Mouse (Mus musculus) hindbrain, embryonic 15.5 days (tissue): ENCODE data around the gene Kcnq4. TPM values are rescaled to one million over a fixed set of nuclear protein-coding genes. Genes with fewer than 3 reads are reported as not detected.

Experiments
- ATAC-seq: fragments of 200-750 bp; cut with Nextera tagmentation; 2 replicates; pipeline ENCODE4 v1.8.0; 2017; ENCODE audit warnings: low read depth, moderate number of reproducible peaks, moderate TSS enrichment; ENCODE audit not compliant: low FRiP score
- H3K27ac ChIP-seq: fragments of 300-500 bp; sonication (generic); replicated peaks from 2 replicates; pipeline ENCODE4 v1.5.1; 2015; ENCODE audit warnings: mild to moderate bottlenecking, inconsistent platforms
- H3K27me3 ChIP-seq: fragments of 300-500 bp; sonication (generic); 2 replicates; pipeline ENCODE4 v1.6.1; 2015; ENCODE audit warnings: control low read depth, inconsistent platforms
- H3K36me3 ChIP-seq: fragments of 300-500 bp; sonication (generic); 2 replicates; pipeline ENCODE4 v1.6.1; 2015; ENCODE audit warnings: control low read depth, inconsistent platforms
- H3K4me1 ChIP-seq: fragments of 300-500 bp; sonication (generic); replicated peaks from 2 replicates; pipeline ENCODE4 v1.6.1; 2015; ENCODE audit warnings: control low read depth, inconsistent platforms
- H3K4me2 ChIP-seq: fragments of 300-500 bp; sonication (generic); 2 replicates; pipeline ENCODE4 v1.6.1; 2015; ENCODE audit warnings: moderate library complexity, mild to moderate bottlenecking, inconsistent platforms
- H3K4me3 ChIP-seq: fragments of 300-500 bp; sonication (generic); 2 replicates; pipeline ENCODE4 v1.5.1; 2015; ENCODE audit warnings: mild to moderate bottlenecking, inconsistent platforms
- H3K9ac ChIP-seq: fragments of 300-500 bp; sonication (generic); 2 replicates; pipeline ENCODE4 v1.6.1; 2015; ENCODE audit warnings: inconsistent platforms
- H3K9me3 ChIP-seq: fragments of 300-500 bp; sonication (generic); 2 replicates; pipeline ENCODE4 v1.6.1; 2016; ENCODE audit warnings: control low read depth, inconsistent platforms
- WGBS: fragments of 180-500 bp; shearing (Covaris S2); methylation state at CpG from one replicate; pipeline ENCODE4 v1.1.7; 2015; 5-methylcytosine and 5-hydroxymethylcytosine counted together
- polyA plus RNA-seq: library from polyadenylated mRNA; unstranded; fragments of >200 nt; fragmentation: Nextera tagmentation; extraction: Ambion mirVana; gene quantifications from 2 replicates; pipeline ENCODE4 v1.2.1, GENCODE M21; 2015

Gene Kcnq4
- polyA plus RNA-seq, 1 experiment from 2014 or later, result 7.0 TPM

DNA sequence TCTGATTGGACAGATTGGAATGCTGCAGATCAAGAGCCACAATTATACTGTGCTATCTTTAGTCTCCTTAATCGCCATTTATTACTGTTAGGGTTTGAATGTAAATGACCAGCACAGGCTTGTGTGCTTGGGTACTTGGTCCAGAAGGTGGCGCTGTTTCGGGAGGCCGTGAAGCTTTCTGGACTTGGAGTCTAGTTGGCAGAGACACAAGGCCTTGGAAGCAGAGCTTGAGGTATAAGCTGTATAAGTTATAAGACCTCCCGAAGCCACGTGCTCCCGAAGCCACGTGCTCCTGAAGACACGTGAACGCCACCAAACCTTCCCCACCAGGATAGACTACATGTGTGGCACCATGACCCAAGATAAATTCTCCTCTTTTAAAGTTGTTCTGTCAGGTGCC lies 55.7 kb downstream of the Kcnq4 start:
- Histone ChIP-seq H3K4me2 (no peak overlapping the region), H3K27me3 (0 out of 2 replicates have a peak, but pooled peaks cover 3% of the 10 kb centered on the region), H3K9ac (no peak overlapping the region), H3K4me1 (no peaks in the 10 kb centered on the region), H3K9me3 (no peaks in the 10 kb centered on the region), H3K36me3 (no peaks in the 10 kb centered on the region), H3K4me3 (no peak overlapping the region), H3K27ac (no peak overlapping the region)
- ATAC-seq, result no peak
- WGBS, result 43% methylated on average over 10 of the region's 10 CpGs

GRCm38 (mm10) chr4:120689317-120689716 lies 59.1 kb downstream of the Kcnq4 start:
- Histone ChIP-seq H3K4me1 (no peaks in the 10 kb centered on the region), H3K9me3 (no peaks in the 10 kb centered on the region), H3K27me3 (no peaks in the 10 kb centered on the region), H3K4me2 (no peak overlapping the region), H3K9ac (no peak overlapping the region), H3K36me3 (no peaks in the 10 kb centered on the region), H3K27ac (no peak overlapping the region), H3K4me3 (no peak overlapping the region)
- 79% methylated on average over 6 of the region's 6 CpGs for WGBS
- no peak for ATAC-seq

GRCm38 (mm10) chr4:120687282-120687681 lies 61.1 kb downstream of the Kcnq4 start:
- ATAC-seq, result no peak
- Histone ChIP-seq H3K4me3 (no peak overlapping the region), H3K4me1 (no peaks in the 10 kb centered on the region), H3K27me3 (no peaks in the 10 kb centered on the region), H3K9me3 (no peaks in the 10 kb centered on the region), H3K4me2 (no peak overlapping the region), H3K9ac (no peak overlapping the region), H3K27ac (no peak overlapping the region), H3K36me3 (no peaks in the 10 kb centered on the region)
- 29% methylated on average over 6 of the region's 6 CpGs for WGBS

DNA sequence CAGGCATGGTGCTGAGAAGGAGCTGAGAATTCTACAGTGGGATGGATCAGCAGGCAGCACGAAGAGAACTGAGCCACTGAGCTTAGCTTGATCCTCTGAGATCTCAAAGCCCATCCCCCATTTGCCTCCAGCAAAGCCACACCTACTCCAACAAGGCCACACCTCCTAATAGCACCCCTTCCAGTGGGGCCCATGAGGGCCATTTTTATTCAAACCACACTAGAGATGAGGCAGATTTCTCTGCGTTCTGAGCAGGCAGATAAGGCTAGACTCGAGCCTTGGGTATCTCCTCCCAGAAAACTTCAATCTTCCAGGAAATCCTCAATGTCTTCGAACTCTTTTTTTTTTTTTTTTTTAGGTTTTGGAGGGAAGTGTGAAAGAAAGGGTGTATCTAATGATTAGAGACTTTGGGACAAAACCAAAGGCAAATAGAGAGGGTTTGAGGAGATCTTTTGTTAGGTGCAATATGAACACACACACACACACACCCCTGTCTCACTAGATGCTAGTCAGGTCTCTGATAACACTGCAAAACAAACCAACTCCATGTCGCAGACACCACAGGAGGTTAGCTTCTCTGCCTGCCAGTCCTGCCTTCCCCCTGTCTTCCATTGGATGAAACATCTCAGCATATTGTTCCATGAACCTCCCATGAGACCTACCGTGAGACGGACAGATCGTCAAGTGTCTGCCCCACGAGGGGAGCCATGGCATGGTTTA lies 65.0 kb downstream of the Kcnq4 start:
- H3K27me3 ChIP-seq, result no peaks in the 10 kb centered on the region
- no peaks in the 10 kb centered on the region for H3K36me3 ChIP-seq
- H3K9me3 ChIP-seq, result no peaks in the 10 kb centered on the region
- H3K27ac ChIP-seq, result no peak overlapping the region
- no peak overlapping the region for H3K9ac ChIP-seq
- no peak overlapping the region for H3K4me2 ChIP-seq
- H3K4me1 ChIP-seq, result no peaks in the 10 kb centered on the region
- H3K4me3 ChIP-seq, result no peak overlapping the region
- 47% methylated on average over 9 of the region's 9 CpGs for WGBS
- ATAC-seq, result no peak

DNA sequence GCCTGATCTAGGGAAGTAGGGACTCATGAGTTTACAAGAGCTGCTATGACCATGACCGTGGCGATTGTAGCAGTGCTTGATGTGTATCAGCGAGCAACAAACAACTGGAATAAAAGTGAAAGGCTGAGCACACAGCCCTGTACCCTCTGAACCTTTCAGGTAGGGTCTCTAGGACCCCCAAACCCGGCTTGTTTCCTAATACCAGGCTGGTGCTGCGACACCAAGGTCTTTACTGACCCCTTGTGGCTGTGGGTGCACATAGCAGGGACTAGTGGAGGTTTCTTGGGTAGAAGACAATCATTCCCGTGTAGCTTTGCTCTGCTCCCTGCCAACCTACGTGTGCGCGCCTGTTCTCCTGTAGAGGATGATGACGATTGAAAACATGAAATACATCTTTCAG lies 66.2 kb downstream of the Kcnq4 start:
- 0 out of 2 replicates have a peak, but pooled peaks have one; percentile 19 for ATAC-seq
- H3K4me2 ChIP-seq, result no peak overlapping the region
- H3K4me3 ChIP-seq, result no peak overlapping the region
- no peaks in the 10 kb centered on the region for H3K27me3 ChIP-seq
- no peaks in the 10 kb centered on the region for H3K9me3 ChIP-seq
- no peaks in the 10 kb centered on the region for H3K4me1 ChIP-seq
- H3K27ac ChIP-seq, result no peak overlapping the region
- 39% methylated on average over 10 of the region's 10 CpGs for WGBS
- no peaks in the 10 kb centered on the region for H3K36me3 ChIP-seq
- no peak overlapping the region for H3K9ac ChIP-seq

GRCm38 (mm10) chr4:120680953-120681352 lies 67.5 kb downstream of the Kcnq4 start:
- Histone ChIP-seq H3K4me2 (no peak overlapping the region), H3K9ac (no peak overlapping the region), H3K4me1 (no peaks in the 10 kb centered on the region), H3K27ac (no peak overlapping the region), H3K9me3 (no peaks in the 10 kb centered on the region), H3K27me3 (no peaks in the 10 kb centered on the region), H3K4me3 (no peak overlapping the region), H3K36me3 (no peaks in the 10 kb centered on the region)
- WGBS, result 62% methylated on average over 7 of the region's 7 CpGs
- no peak for ATAC-seq

- H3K4me2 ChIP-seq, result no peak overlapping the region
- H3K36me3 ChIP-seq, result no peaks in the 10 kb centered on the region
- H3K9me3 ChIP-seq, result no peaks in the 10 kb centered on the region
- no peak overlapping the region for H3K4me3 ChIP-seq
- no peak overlapping the region for H3K9ac ChIP-seq
- ATAC-seq, result no peak
- H3K4me1 ChIP-seq, result no peaks in the 10 kb centered on the region
- WGBS, result 86% methylated on average over 2 of the region's 2 CpGs
- H3K27me3 ChIP-seq, result no peaks in the 10 kb centered on the region; the same call in 1 of the 2 replicates
- no peak overlapping the region for H3K27ac ChIP-seq
Measured at GRCm38 (mm10) chr4:120675640-120676039, 72.8 kb downstream of the Kcnq4 start.

GRCm38 (mm10) chr4:120674775-120675451 lies 73.5 kb downstream of the Kcnq4 start:
- H3K9me3 ChIP-seq, result no peaks in the 10 kb centered on the region
- no peak overlapping the region for H3K4me2 ChIP-seq
- no peak for ATAC-seq
- no peaks in the 10 kb centered on the region for H3K4me1 ChIP-seq
- 86% methylated on average over 8 of the region's 8 CpGs for WGBS
- no peak overlapping the region for H3K4me3 ChIP-seq
- H3K27ac ChIP-seq, result no peak overlapping the region
- H3K36me3 ChIP-seq, result no peaks in the 10 kb centered on the region
- no peak overlapping the region for H3K9ac ChIP-seq
- no peaks in the 10 kb centered on the region; the same call in 1 of the 2 replicates for H3K27me3 ChIP-seq

- H3K27me3 ChIP-seq, result peaks cover 5% of the 10 kb centered on the region
- no peaks in the 10 kb centered on the region for H3K36me3 ChIP-seq
- no peak overlapping the region for H3K9ac ChIP-seq
- WGBS, result 86% methylated on average over 3 of the region's 3 CpGs
- ATAC-seq, result no peak
- no peaks in the 10 kb centered on the region for H3K4me1 ChIP-seq
- H3K4me3 ChIP-seq, result no peak overlapping the region
- H3K4me2 ChIP-seq, result no peak overlapping the region
- no peak overlapping the region for H3K27ac ChIP-seq
- no peaks in the 10 kb centered on the region for H3K9me3 ChIP-seq
Measured at GRCm38 (mm10) chr4:120673606-120674005, 74.8 kb downstream of the Kcnq4 start.

DNA sequence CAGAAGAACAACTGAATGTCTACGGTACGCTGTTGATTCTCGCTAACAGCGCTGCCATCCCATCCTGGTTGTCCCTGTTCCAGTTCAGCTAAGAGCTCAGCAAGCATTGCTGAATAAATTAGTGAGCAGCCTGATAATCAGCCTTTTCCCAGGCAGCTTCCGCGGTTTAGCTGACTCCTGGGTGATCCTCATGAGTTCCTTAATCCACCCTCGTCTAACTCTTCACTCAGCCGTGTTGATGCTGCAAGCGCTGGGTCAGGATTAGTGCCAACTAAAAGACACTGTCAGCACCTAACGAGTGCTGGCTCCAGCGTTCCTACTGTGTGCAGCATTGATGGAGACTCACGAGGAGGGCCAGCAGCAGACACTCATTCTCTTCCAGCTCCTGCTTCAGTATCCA lies 77.4 kb downstream of the Kcnq4 start:
- WGBS, result 52% methylated on average over 12 of the region's 12 CpGs
- no peaks in the 10 kb centered on the region for H3K9me3 ChIP-seq
- H3K36me3 ChIP-seq, result no peaks in the 10 kb centered on the region
- ATAC-seq, result no peak
- H3K4me1 ChIP-seq, result peaks cover 16% of the 10 kb centered on the region
- peaks cover 16% of the 10 kb centered on the region for H3K27me3 ChIP-seq
- H3K9ac ChIP-seq, result no peak overlapping the region
- H3K4me2 ChIP-seq, result no peak overlapping the region
- H3K4me3 ChIP-seq, result no peak overlapping the region
- H3K27ac ChIP-seq, result no peak overlapping the region

DNA sequence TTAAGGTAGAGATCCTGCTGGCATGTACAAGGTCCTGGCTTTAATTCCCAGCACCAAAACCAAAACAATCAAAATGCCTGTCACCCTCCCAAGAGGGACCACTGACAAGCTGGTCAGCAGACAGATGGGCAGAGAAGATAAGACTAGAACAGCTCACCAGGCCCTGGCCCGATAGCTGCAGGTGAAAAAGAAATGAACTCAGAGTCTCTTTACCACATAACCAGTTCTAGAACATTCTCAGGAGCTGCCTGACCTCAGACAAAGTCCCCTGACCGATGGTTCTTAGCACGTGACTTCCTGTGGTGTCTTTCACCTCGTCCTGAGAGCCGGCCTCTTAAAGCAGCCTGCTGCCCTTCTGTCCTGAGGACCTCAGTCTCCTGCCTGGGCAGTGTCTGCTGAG lies 78.8 kb downstream of the Kcnq4 start:
- peaks cover 18% of the 10 kb centered on the region for H3K4me1 ChIP-seq
- peaks cover 16% of the 10 kb centered on the region for H3K27me3 ChIP-seq
- H3K9me3 ChIP-seq, result no peaks in the 10 kb centered on the region
- no peak overlapping the region for H3K4me3 ChIP-seq
- WGBS, result 78% methylated on average over 5 of the region's 5 CpGs
- no peak overlapping the region for H3K27ac ChIP-seq
- no peak overlapping the region for H3K9ac ChIP-seq
- no peak for ATAC-seq
- H3K36me3 ChIP-seq, result no peaks in the 10 kb centered on the region
- no peak overlapping the region for H3K4me2 ChIP-seq

DNA sequence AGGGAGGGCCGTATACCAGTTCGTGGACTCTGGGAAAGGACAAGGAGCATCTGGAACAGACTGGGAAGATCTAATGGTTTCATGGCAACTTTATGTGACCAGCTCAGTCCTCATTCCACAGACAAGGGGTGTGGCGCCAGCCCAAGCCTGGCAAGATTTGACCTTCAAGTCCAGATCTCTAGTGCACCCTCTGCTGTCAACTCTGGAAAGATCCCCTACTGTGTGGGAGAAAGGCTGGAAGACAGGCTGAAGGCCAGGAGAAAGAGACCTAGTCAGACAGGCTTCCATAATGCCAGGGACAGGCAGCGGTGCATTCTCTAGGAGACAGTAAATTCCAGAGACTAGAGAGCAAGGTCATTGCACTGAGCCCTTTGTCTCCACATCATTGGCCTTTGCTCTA lies 79.9 kb downstream of the Kcnq4 start:
- H3K36me3 ChIP-seq, result no peaks in the 10 kb centered on the region
- H3K4me2 ChIP-seq, result no peak overlapping the region
- peaks cover 18% of the 10 kb centered on the region for H3K4me1 ChIP-seq
- no peak overlapping the region for H3K27ac ChIP-seq
- no peak overlapping the region for H3K9ac ChIP-seq
- no peak for ATAC-seq
- H3K27me3 ChIP-seq, result peaks cover 16% of the 10 kb centered on the region
- no peak overlapping the region for H3K4me3 ChIP-seq
- H3K9me3 ChIP-seq, result no peaks in the 10 kb centered on the region
- WGBS, result 98% methylated on average over 4 of the region's 4 CpGs
